Mouse (Mus musculus) liver, embryonic 15.5 days (tissue): ENCODE measurements at regions not wholly inside any gene's neighbourhood (a gene's known extent, or its start where the extent isn't known, plus 50 kb on each side); places are given as distances from the start of the nearest gene placed in this dataset.

Experiments
- ATAC-seq: fragments of 200-750 bp; cut with Nextera tagmentation; 2 replicates; pipeline ENCODE4 v1.8.0; 2017; ENCODE audit warnings: moderate number of reproducible peaks, mild to moderate bottlenecking, moderate library complexity; ENCODE audit not compliant: insufficient read depth
- H3K27ac ChIP-seq: fragments of 300-500 bp; sonication (generic); replicated peaks from 2 replicates; pipeline ENCODE4 v1.5.1; 2015; ENCODE audit warnings: mild to moderate bottlenecking, inconsistent platforms
- H3K27me3 ChIP-seq: fragments of 300-500 bp; sonication (generic); 2 replicates; pipeline ENCODE4 v1.6.1; 2015; ENCODE audit warnings: mild to moderate bottlenecking, inconsistent platforms
- H3K36me3 ChIP-seq: fragments of 300-500 bp; sonication (generic); replicated peaks from 2 replicates; pipeline ENCODE4 v1.6.1; 2015; ENCODE audit warnings: moderate library complexity, mild to moderate bottlenecking, inconsistent platforms
- H3K4me1 ChIP-seq: fragments of 300-500 bp; sonication (generic); replicated peaks from 2 replicates; pipeline ENCODE4 v1.6.1; 2015; ENCODE audit warnings: inconsistent platforms
- H3K4me2 ChIP-seq: fragments of 300-500 bp; sonication (generic); 2 replicates; pipeline ENCODE4 v1.6.1; 2015; ENCODE audit warnings: moderate library complexity, mild to moderate bottlenecking, inconsistent platforms
- H3K4me3 ChIP-seq: fragments of 300-500 bp; sonication (generic); replicated peaks from 2 replicates; pipeline ENCODE4 v1.5.1; 2015; ENCODE audit warnings: mild to moderate bottlenecking, inconsistent platforms
- H3K9ac ChIP-seq: fragments of 300-500 bp; sonication (generic); 2 replicates; pipeline ENCODE4 v1.6.1; 2015; ENCODE audit warnings: moderate library complexity, mild to moderate bottlenecking, inconsistent platforms
- H3K9me3 ChIP-seq: fragments of 300-500 bp; sonication (generic); replicated peaks from 2 replicates; pipeline ENCODE4 v1.6.1; 2016; ENCODE audit warnings: inconsistent platforms
- WGBS: fragments of 180-500 bp; shearing (Covaris S2); methylation state at CpG from one replicate; pipeline ENCODE4 v1.1.7; 2015; ENCODE audit warnings: mixed read lengths; ENCODE audit not compliant: insufficient replicate concordance; 5-methylcytosine and 5-hydroxymethylcytosine counted together

DNA sequence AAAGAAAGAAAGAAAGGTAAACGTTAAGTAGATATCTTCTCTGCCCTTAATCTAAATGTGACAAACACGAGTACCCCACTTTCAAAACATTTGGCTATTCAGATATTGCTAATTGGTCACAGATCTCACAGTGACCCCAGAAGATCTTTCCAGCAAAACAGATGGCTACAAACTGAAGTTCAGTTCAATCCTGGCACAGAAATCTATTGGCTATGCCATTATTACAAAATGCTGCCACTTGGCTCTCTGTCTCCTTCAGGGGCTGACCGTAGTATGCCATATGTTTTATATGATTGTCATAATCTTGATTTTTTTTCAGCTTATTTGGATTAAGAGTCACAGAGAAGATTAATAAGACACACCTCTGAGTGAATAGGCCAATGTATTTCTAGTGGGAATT lies 873.2 kb downstream of the Slc22a22 start:
- no peaks in the 10 kb centered on the region for H3K9me3 ChIP-seq
- 70% methylated on average over 3 of the region's 3 CpGs for WGBS
- no peak overlapping the region for H3K9ac ChIP-seq
- no peaks in the 10 kb centered on the region for H3K36me3 ChIP-seq
- no peak overlapping the region for H3K4me3 ChIP-seq
- no peak for ATAC-seq
- no peaks in the 10 kb centered on the region for H3K27me3 ChIP-seq
- no peak overlapping the region for H3K27ac ChIP-seq
- H3K4me1 ChIP-seq = no peaks in the 10 kb centered on the region
- H3K4me2 ChIP-seq = no peak overlapping the region

- Histone ChIP-seq H3K27me3 (no peaks in the 10 kb centered on the region), H3K4me1 (no peaks in the 10 kb centered on the region), H3K27ac (no peak overlapping the region), H3K9me3 (no peaks in the 10 kb centered on the region), H3K4me2 (no peak overlapping the region), H3K36me3 (no peaks in the 10 kb centered on the region), H3K4me3 (no peak overlapping the region), H3K9ac (no peak overlapping the region)
- no peak for ATAC-seq
- WGBS = 70% methylated on average over 4 of the region's 4 CpGs
Measured at GRCm38 (mm10) chr15:56592656-56593055, 884.8 kb downstream of the Slc22a22 start.

DNA sequence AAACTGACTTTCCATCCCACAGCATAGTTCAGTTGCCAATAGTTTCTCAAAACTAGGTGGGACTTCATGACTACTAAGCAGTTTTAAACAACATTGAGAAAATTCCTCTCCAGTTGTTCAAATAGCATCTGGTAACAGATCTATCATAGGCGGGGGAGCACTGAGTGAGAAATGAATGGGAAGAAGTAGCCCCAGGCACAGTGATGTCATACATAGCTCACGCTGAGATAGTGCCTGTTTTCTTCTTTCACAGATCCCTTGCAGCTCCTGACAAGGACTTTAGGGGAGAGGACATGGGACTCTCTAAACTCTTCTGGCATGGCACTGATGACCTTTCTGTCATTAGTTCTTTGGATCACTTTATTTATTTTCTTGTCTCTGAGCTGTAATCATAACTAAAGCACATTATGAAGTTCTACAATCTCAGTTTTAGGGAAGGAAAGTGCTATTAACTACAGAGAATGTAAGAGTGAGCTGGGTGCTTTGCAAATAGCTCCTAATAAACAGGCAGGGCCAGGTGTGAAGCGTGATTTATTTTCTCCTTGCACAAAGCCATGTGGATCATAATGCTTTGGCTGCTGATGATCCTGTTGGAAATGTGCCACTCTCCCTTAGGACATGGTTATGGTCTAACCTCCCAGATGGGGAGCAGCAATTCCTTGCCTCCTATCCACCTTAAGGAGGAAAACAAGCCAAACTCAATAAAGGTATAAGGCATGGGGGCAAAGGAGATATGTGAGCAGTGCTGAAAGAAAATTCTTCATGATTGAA lies 896.5 kb downstream of the Slc22a22 start:
- Histone ChIP-seq H3K4me1 (no peaks in the 10 kb centered on the region), H3K27ac (no peak overlapping the region), H3K9ac (no peak overlapping the region), H3K4me3 (no peak overlapping the region), H3K9me3 (no peaks in the 10 kb centered on the region), H3K27me3 (no peaks in the 10 kb centered on the region), H3K36me3 (no peaks in the 10 kb centered on the region), H3K4me2 (no peak overlapping the region)
- no peak for ATAC-seq
- 51% methylated on average over 3 of the region's 3 CpGs for WGBS

DNA sequence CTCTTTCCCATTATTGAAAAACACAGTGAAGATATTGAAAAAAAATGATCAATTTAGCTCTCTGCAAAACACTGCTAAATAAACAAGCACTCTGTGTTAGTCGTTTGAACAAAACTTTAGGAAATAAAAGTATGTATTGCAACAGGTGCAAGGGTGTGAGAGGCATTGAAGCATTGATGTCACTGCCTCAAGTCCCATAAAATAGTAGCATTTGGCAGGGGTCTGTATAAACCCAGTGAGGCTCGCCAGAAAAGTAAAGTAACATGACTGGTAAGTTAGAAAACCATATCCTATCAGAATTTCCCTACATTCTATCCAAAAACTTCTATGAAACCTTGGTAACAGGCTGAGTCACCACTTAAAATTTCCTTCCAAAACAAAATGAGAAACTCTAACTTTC lies 914.2 kb downstream of the Slc22a22 start:
- Histone ChIP-seq H3K9me3 (no peaks in the 10 kb centered on the region), H3K4me1 (no peaks in the 10 kb centered on the region), H3K4me2 (no peak overlapping the region), H3K27me3 (no peaks in the 10 kb centered on the region), H3K4me3 (no peak overlapping the region), H3K36me3 (no peaks in the 10 kb centered on the region), H3K27ac (no peak overlapping the region), H3K9ac (no peak overlapping the region)
- WGBS = 36% methylated on average over 2 of the region's 2 CpGs
- no peak for ATAC-seq

DNA sequence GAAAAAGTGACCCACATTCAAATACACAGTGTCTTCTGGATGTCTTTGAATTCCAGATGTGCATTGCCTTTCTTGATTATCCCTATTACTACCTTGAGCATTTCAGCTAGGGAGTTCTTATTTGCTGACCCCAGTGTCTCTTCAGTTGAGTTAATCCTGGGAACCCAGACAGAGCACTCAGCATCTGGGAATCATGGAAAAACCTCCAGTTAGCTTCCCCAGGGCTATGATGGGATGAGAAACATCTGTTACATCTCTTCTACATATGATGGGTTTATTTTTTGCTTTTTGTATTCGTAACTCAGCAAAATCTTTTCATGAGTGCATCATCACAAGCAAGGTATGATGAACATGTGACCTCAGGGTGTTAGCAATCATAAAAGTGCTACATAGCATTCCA lies 914.6 kb downstream of the Slc22a22 start:
- Histone ChIP-seq H3K9me3 (no peaks in the 10 kb centered on the region), H3K27ac (no peak overlapping the region), H3K9ac (no peak overlapping the region), H3K4me1 (no peaks in the 10 kb centered on the region), H3K4me3 (no peak overlapping the region), H3K4me2 (no peak overlapping the region), H3K36me3 (no peaks in the 10 kb centered on the region), H3K27me3 (no peaks in the 10 kb centered on the region)
- no peak for ATAC-seq
- 49% methylated on average over 1 of the region's 1 CpGs for WGBS

DNA sequence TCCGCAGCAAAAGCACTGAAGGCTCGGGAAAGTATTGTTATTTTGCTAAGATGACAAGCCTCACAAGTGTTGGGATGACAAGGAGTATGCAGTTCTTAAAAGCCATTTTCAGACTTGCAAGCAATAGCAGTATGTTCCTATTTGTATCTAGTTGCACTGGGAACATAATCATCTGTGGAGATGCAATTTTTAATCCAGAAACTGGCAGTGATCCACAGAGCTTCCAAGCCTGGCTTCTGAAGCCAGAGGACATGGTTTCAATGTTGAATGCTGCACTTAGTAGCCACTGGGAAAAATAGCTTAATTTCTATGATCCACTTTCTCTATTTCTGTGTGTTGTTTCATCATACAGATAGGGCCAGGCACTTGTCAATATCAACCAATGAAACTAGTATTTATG lies 915.3 kb downstream of the Slc22a22 start:
- no peak overlapping the region for H3K27ac ChIP-seq
- H3K27me3 ChIP-seq = no peaks in the 10 kb centered on the region
- H3K9ac ChIP-seq = no peak overlapping the region
- 43% methylated on average over 2 of the region's 2 CpGs for WGBS
- no peak overlapping the region for H3K4me3 ChIP-seq
- H3K4me2 ChIP-seq = no peak overlapping the region
- H3K36me3 ChIP-seq = no peaks in the 10 kb centered on the region
- ATAC-seq = no peak
- H3K9me3 ChIP-seq = no peaks in the 10 kb centered on the region
- no peaks in the 10 kb centered on the region for H3K4me1 ChIP-seq

GRCm38 (mm10) chr15:56554386-56554785 lies 923.0 kb downstream of the Slc22a22 start:
- Histone ChIP-seq H3K4me2 (no peak overlapping the region), H3K9ac (no peak overlapping the region), H3K36me3 (no peaks in the 10 kb centered on the region), H3K4me3 (no peak overlapping the region), H3K27me3 (no peaks in the 10 kb centered on the region), H3K27ac (no peak overlapping the region), H3K4me1 (no peaks in the 10 kb centered on the region), H3K9me3 (no peaks in the 10 kb centered on the region)
- no peak for ATAC-seq
- 56% methylated on average over 3 of the region's 3 CpGs for WGBS

GRCm38 (mm10) chr15:56553851-56554250 lies 923.6 kb downstream of the Slc22a22 start:
- Histone ChIP-seq H3K9ac (no peak overlapping the region), H3K4me2 (no peak overlapping the region), H3K27me3 (no peaks in the 10 kb centered on the region), H3K9me3 (no peaks in the 10 kb centered on the region), H3K27ac (no peak overlapping the region), H3K4me1 (no peaks in the 10 kb centered on the region), H3K4me3 (no peak overlapping the region), H3K36me3 (no peaks in the 10 kb centered on the region)
- 67% methylated on average over 1 of the region's 1 CpGs for WGBS
- no peak for ATAC-seq

DNA sequence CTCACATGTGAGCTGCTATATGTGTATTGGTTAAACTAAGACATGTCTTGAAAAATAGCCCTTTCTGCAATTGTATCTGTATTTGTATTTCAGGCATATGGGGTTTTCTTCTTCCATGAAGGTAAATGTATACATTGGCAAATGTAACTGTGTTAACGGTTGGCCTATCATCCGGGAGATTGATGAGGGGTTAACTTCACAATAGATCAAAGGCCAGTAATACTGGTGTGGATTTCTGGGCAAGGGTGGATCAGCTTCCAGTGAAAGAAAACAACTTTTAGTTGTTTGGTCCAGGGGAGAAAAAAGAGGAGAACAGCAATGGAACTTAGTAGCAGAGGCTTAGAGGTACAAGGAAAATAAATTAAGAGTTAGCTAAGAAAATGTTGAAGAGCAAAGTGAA lies 945.9 kb downstream of the Slc22a22 start:
- Histone ChIP-seq H3K27me3 (no peaks in the 10 kb centered on the region), H3K36me3 (no peaks in the 10 kb centered on the region), H3K9ac (no peak overlapping the region), H3K4me1 (no peaks in the 10 kb centered on the region), H3K9me3 (no peaks in the 10 kb centered on the region), H3K27ac (no peak overlapping the region), H3K4me2 (no peak overlapping the region), H3K4me3 (no peak overlapping the region)
- WGBS = 35% methylated on average over 2 of the region's 2 CpGs
- ATAC-seq = no peak

- ATAC-seq = no peak
- H3K4me2 ChIP-seq = no peak overlapping the region
- no peak overlapping the region for H3K4me3 ChIP-seq
- H3K36me3 ChIP-seq = no peaks in the 10 kb centered on the region
- H3K9ac ChIP-seq = no peak overlapping the region
- 77% methylated on average over 1 of the region's 1 CpGs for WGBS
- no peaks in the 10 kb centered on the region for H3K9me3 ChIP-seq
- H3K4me1 ChIP-seq = no peaks in the 10 kb centered on the region
- H3K27ac ChIP-seq = no peak overlapping the region
- no peaks in the 10 kb centered on the region for H3K27me3 ChIP-seq
Measured at GRCm38 (mm10) chr15:56518379-56518778, 959.0 kb downstream of the Slc22a22 start.

- H3K9me3 ChIP-seq = no peaks in the 10 kb centered on the region
- H3K36me3 ChIP-seq = no peaks in the 10 kb centered on the region
- H3K4me2 ChIP-seq = no peak overlapping the region
- no peak overlapping the region for H3K4me3 ChIP-seq
- no peak for ATAC-seq
- H3K27me3 ChIP-seq = no peaks in the 10 kb centered on the region
- 45% methylated on average over 2 of the region's 2 CpGs for WGBS
- no peak overlapping the region for H3K9ac ChIP-seq
- H3K27ac ChIP-seq = no peak overlapping the region
- H3K4me1 ChIP-seq = no peaks in the 10 kb centered on the region
Measured at GRCm38 (mm10) chr15:56516095-56516494, 961.3 kb downstream of the Slc22a22 start.

DNA sequence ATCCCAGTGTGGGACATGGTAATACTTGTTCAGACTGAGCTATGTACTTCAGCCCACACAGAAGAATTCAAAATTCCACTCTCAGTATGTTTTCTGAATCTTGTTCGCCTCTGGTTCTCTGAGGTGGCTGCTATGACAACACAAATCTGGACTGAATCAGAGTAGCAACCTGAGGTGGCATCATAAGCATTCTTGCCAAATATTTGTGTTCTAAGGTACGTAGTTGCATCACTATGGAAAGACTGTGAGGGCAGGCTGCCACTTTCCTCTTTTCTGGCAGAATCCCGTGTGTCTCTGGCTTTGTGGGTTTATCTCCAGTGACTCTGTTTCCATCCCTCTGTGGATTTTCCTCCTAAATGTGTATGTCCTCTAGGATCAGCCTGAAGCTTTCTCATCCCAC lies 978.7 kb downstream of the Slc22a22 start:
- no peak overlapping the region for H3K27ac ChIP-seq
- no peak overlapping the region for H3K4me3 ChIP-seq
- 43% methylated on average over 3 of the region's 3 CpGs for WGBS
- no peak for ATAC-seq
- H3K4me1 ChIP-seq = no peaks in the 10 kb centered on the region
- H3K36me3 ChIP-seq = no peaks in the 10 kb centered on the region
- no peak overlapping the region for H3K9ac ChIP-seq
- H3K4me2 ChIP-seq = no peak overlapping the region
- no peaks in the 10 kb centered on the region for H3K9me3 ChIP-seq
- H3K27me3 ChIP-seq = no peaks in the 10 kb centered on the region
